Mouse (Mus musculus): ENCODE results near the gene Sod1.

- TF ChIP-seq CTCF (IDR thresholded peaks at IDR 0.05; ENCODE audit: low read depth, low read length): no peak
- TF ChIP-seq GATA1 (IDR thresholded peaks at IDR 0.05; ENCODE audit: borderline replicate concordance, low read length): no peak
- no peak for TF ChIP-seq GATA2 (IDR thresholded peaks at IDR 0.05; ENCODE audit: borderline replicate concordance, low read depth, low read length)
- TF ChIP-seq TAL1 (conservative IDR thresholded peaks at IDR 0.05; ENCODE audit: low read depth, low read length): no peak
- TF ChIP-seq POLR2AphosphoS5 (IDR thresholded peaks at IDR 0.05; ENCODE audit: insufficient replicate concordance, low read depth, low read length): no peak
Observed at GRCm38 (mm10) chr16:90264021-90264420, 43.5 kb downstream of the Sod1 start.
